Mouse (Mus musculus): ENCODE data around the gene Ttc5. TPM values are rescaled to one million over a fixed set of nuclear protein-coding genes. Genes with fewer than 3 reads are reported as not detected.
A peak's percentile ranks its signal among the peaks of the same experiment; 100 is the strongest.
"Not testable (repeated sequence)": the region's sequence is repeated elsewhere in the genome, so short reads cannot be mapped to it uniquely, and the experiment has no call there.

Ttc5 gene
- total and polyA plus RNA-seq, 3 experiments: 15.5 to 45.5 (median 29.6) TPM

DNA sequence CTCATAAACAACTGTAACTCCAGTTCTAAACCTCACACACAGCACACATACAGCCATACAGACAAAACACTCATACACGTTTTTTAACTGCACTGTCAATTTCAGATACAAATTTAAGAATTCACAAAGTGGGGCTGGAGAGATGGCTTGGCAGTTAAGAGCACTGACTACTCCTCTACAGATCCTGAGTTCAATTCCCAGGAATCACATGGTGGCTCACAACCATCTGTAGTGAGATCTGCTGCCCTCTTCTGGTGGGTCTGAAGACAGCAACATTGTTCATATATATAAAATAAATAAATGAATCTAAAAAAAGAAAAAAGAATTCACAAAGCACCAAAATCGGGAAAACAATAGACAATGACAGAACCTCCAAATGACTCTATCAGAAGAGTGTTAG, 14.0 kb downstream of the Ttc5 start:
- no peak for DNase-seq

DNA sequence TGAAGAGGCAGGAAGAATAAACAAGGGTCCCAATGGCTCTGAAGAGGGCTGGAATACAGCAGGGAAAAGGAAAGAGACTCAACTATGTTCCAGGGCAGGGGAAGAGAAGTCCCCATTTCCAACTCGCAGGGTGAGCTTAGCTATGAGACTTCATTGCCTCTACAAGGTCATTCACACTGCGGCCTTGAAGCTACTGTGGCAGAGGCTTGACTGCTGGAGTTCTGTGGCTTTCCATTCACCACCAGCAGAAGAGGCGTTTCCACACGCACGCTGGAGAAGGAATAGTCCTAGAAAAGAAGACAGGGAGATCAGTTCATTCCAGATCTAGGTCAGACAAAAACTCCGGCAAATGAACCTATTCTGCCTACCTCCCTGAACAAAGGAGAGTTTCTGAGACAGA, 19.6 kb downstream of the Ttc5 start:
- peak; percentile 61 for DNase-seq

DNA sequence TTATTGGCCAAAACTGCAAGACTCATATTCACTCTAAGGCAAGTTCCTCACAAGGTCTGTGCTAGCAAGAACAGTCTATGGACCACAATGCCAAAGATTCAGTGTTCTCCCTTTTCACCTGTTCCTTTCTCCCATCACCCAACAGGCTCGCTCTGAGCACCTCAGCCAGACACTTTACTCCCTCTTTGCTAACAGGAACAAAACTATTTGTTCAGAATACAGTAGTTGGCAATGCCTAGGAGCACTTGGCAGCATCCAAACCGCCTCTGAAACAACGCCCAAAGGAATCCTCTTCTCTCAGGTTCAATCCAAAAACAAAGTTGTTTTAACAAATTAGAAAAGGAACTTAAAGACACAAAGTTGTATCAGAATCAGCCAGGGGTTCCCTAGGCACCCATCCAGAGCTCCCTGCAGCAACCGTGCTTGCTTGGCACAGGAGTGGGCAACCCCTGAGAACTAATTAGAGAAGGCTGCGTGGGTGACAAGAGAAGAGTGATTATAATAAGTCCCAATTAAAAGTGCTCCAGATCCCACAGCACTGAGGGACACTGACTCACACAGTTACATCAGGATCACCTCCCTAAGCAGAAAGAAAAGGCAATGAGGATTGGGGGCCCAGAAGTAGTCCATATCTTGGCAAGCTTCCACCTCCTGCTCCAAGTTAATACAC, 26.8 kb downstream of the Ttc5 start:
- DNase-seq: no peak

DNA sequence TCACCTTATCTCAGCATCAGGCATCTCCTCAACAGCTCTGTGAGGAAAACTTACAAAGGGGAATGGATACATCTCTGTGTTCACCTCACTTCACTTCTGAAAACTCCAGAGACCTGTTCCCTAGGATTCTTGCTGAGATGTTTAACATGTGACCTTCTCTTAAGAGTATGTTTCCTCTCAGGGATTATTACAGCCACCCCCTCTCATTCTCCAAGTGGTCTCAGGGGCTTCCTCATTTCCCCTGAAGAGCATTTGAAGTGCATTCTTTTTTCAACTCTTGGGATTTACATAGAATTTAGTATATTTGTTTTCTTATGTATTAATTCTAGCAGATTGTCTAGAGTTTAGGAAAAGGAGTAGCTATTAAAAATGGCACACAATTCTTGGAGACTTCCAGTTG, 40.3 kb downstream of the Ttc5 start, which contains the start of gene Olfr749:
Gene Olfr749, minus strand, starts transcription at position 101 of the 400 bp plus-strand sequence.
- DNase-seq: no peak

DNA sequence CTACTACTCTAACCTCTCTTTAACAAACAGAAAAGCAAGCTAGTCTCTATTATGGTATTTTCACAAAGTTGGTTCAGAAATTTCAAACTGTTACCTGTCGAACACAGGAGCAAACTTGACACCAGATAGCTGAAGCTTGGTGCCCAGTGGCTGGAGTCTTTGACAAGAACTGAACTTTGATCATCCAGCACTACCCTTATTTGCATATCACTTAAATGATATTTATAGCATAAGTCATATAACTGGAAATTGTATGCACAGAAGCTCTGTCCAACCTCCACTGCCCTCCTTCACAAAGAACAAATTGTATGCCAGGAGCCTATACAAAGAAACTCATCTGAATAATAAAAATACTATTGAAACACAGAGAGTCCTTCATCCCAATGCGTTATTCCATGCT, 43.7 kb downstream of the Ttc5 start:
- no peak for DNase-seq

DNA sequence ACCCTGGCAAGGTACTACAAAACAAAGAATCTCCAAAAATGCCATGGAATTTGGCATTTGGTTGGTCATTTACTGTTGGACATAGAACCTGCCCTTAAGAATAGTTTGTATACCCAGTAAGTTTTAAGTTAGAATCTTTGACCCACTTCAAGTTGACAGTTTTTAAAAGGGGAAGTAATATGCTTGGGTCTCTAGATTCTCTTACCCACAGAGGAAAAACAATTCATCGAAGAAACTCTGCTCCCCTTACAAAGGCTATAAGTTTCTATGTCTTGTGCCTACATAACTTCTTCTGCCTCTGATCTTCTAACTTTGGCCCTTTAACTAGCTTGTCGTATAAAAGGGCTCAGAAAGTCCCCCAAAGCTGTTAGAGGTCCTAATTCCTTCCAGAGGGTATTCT, 45.0 kb downstream of the Ttc5 start:
- DNase-seq: no peak

DNA sequence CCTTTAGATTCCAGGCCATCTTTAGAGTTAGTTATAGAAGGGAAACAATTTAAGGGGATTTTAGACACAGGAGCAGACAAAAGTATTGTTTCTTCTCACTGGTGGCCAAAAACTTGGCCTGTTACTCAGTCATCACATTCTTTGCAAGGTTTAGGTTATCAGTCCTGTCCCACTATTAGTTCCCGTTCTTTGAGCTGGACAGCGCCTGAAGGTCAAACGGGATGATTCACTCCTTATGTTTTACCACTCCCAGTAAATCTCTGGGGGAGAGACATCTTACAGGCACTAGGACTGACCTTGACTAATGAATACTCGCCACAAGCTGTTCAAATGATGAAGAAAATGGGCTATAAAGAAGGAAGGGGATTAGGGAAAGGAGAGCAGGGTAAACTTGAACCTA, 62.9 kb downstream of the Ttc5 start:
- peak; percentile 54 for DNase-seq

DNA sequence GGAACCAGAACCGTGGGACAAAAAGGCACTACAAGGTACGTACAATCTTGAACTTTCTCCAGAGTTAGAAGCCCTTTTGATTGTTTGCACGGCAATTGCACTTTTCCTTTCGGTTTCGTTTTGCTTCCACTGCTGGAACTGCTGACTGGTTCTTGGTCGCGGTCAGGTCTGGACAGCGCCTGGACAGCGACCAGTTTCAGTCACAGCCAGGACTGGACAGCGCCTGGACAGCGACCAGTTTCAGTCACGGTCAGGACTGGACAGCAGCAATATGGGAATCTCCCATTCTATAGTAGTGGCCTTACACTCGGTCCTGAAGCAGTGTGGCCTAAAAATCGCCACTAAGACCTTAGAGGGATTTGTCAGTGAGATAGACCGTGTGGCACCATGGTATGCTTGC, 65.4 kb downstream of the Ttc5 start:
- not testable (repeated sequence) for DNase-seq

Other genes starting within 250 kb of the Ttc5 start
- not detected for gene Olfr744, start 170.6 kb downstream of the Ttc5 start, total RNA-seq (2021)
- not detected in 2 replicates for gene Olfr744, start 170.6 kb downstream of the Ttc5 start, polyA plus RNA-seq (2012; rRNA removed)
- gene Olfr745, start 146.1 kb downstream of the Ttc5 start, total RNA-seq (2021): not detected
- not detected in 2 replicates for gene Olfr745, start 146.1 kb downstream of the Ttc5 start, polyA plus RNA-seq (2012; rRNA removed)
- gene Olfr746, start 138.4 kb downstream of the Ttc5 start, total RNA-seq (2021): not detected
- gene Olfr746, start 138.4 kb downstream of the Ttc5 start, polyA plus RNA-seq (2012; rRNA removed): not detected in 2 replicates
- not detected for gene Olfr747, start 92.3 kb downstream of the Ttc5 start, total RNA-seq (2021)
- gene Olfr747, start 92.3 kb downstream of the Ttc5 start, polyA plus RNA-seq (2012; rRNA removed): not detected in 2 replicates
- not detected for gene Olfr748, start 78.1 kb downstream of the Ttc5 start, total RNA-seq (2021)
- not detected in 2 replicates for gene Olfr748, start 78.1 kb downstream of the Ttc5 start, polyA plus RNA-seq (2012; rRNA removed)
- gene Olfr749, start 40.4 kb downstream of the Ttc5 start, total RNA-seq (2021): not detected
- gene Olfr749, start 40.4 kb downstream of the Ttc5 start, polyA plus RNA-seq (2012; rRNA removed): not detected in 2 replicates
- gene Ccnb1ip1, start 22.2 kb upstream of the Ttc5 start, total RNA-seq (2021): not detected
- not detected in 2 replicates for gene Ccnb1ip1, start 22.2 kb upstream of the Ttc5 start, polyA plus RNA-seq (2012; rRNA removed)
- 10 to 100 TPM; 22.3 to 26.0 TPM for gene Parp2, start 22.3 kb upstream of the Ttc5 start, total RNA-seq (2021)
- 3.5 and 4.0 TPM in 2 replicates for gene Parp2, start 22.3 kb upstream of the Ttc5 start, polyA plus RNA-seq (2012; rRNA removed)
- 10 to 100 TPM; 15.5 to 17.5 TPM for gene Tep1, start 85.0 kb upstream of the Ttc5 start, total RNA-seq (2021)
- 16.0 and 18.9 TPM in 2 replicates for gene Tep1, start 85.0 kb upstream of the Ttc5 start, polyA plus RNA-seq (2012; rRNA removed)
- 1 to 10 TPM in 1 of 2 experiments, under 1 TPM in 1; 0.46 to 1.0 TPM for gene Klhl33, start 112.0 kb upstream of the Ttc5 start, total RNA-seq (2021)
- gene Klhl33, start 112.0 kb upstream of the Ttc5 start, polyA plus RNA-seq (2012; rRNA removed): 0.45 and 1.0 TPM in 2 replicates
- gene Osgep, start 139.4 kb upstream of the Ttc5 start, total RNA-seq (2021): 10 to 100 TPM; 37.7 to 45.0 TPM
- gene Osgep, start 139.4 kb upstream of the Ttc5 start, polyA plus RNA-seq (2012; rRNA removed): 149 and 171 TPM in 2 replicates
- gene Apex1, start 139.4 kb upstream of the Ttc5 start, total RNA-seq (2021): 10 to 100 TPM; 54.7 to 80.9 TPM
- gene Apex1, start 139.4 kb upstream of the Ttc5 start, polyA plus RNA-seq (2012; rRNA removed): 20.9 and 27.1 TPM in 2 replicates
- 10 to 100 TPM; 56.7 to 69.6 TPM for gene Pip4p1, start 145.3 kb upstream of the Ttc5 start, total RNA-seq (2021)
- gene Pip4p1, start 145.3 kb upstream of the Ttc5 start, polyA plus RNA-seq (2012; rRNA removed): 120 and 125 TPM in 2 replicates
- 10 to 100 TPM; 31.2 to 46.1 TPM for gene Pnp, start 145.6 kb upstream of the Ttc5 start, total RNA-seq (2021)
- gene Pnp, start 145.6 kb upstream of the Ttc5 start, polyA plus RNA-seq (2012; rRNA removed): 10.1 and 12.3 TPM in 2 replicates
- gene Gm49342, start 159.0 kb upstream of the Ttc5 start, total RNA-seq (2021): 10 to 100 TPM; 45.4 to 64.1 TPM
- 2.9 and 4.5 TPM in 2 replicates for gene Gm49342, start 159.0 kb upstream of the Ttc5 start, polyA plus RNA-seq (2012; rRNA removed)
- gene Pnp2, start 170.5 kb upstream of the Ttc5 start, total RNA-seq (2021): 1 to 10 TPM; 1.5 to 2.5 TPM
- 0.37 and 0.49 TPM in 2 replicates for gene Pnp2, start 170.5 kb upstream of the Ttc5 start, polyA plus RNA-seq (2012; rRNA removed)
- under 1 TPM; 0.24 to 0.26 TPM for gene Rnase10, start 222.2 kb upstream of the Ttc5 start, total RNA-seq (2021)
- gene Rnase10, start 222.2 kb upstream of the Ttc5 start, polyA plus RNA-seq (2012; rRNA removed): not detected in 2 replicates